Mouse (Mus musculus): ENCODE data around the gene Gm16503. TPM values are rescaled to one million over a fixed set of nuclear protein-coding genes. Genes with fewer than 3 reads are reported as not detected.
"Not testable (repeated sequence)": the region's sequence is repeated elsewhere in the genome, so short reads cannot be mapped to it uniquely, and the experiment has no call there.

Gm16503 gene
- total and polyA plus RNA-seq, 3 experiments, result 0.14 to 0.27 TPM; not detected in 1

DNA sequence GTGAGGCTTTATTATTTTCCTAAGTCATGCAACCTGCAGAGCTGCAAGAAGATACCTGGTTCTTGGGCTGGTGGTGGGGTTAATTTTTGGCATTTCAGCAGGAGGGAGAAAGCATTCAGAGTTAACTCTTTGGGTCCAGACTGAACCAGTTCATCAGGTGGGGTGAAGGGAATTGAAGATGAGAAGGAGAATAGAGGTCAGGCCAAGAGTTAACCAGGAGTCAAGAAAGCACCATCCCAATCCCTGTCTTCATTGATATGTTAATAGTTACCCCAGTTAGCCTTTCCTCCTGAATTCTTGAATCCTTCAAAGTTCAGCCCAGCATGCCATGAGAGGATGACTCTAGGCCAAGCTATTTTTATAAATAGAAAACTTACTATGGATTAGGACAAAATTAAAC, 18.0 kb downstream of the Gm16503 start:
- not testable (repeated sequence) for H3K27ac ChIP-seq (ENCODE audit: control insufficient read depth, low read depth, low read length); H3K36me3 ChIP-seq (ENCODE audit: control insufficient read depth in 1 of 2, insufficient read depth in 2 of 2, low read length in 2 of 2); DNase-seq (ENCODE audit: low read depth, low spot score); H3K27me3 ChIP-seq (ENCODE audit: control insufficient read depth in 1 of 2, insufficient read depth in 2 of 2, low read length in 2 of 2); H3K4me1 ChIP-seq (ENCODE audit: control insufficient read depth in 1 of 2, insufficient read depth in 2 of 2, low read length in 2 of 2); H3K4me3 ChIP-seq (ENCODE audit: control insufficient read depth in 1 of 2, insufficient read depth in 1 of 2, low read depth in 2 of 2, low read length in 2 of 2); H3K79me2 ChIP-seq (ENCODE audit: control insufficient read depth, insufficient read depth, low read length, poor library complexity); H3K9me3 ChIP-seq (replicated peaks; ENCODE audit: insufficient read depth, low read length); H3K9ac ChIP-seq (ENCODE audit: control insufficient read depth, low read depth, low read length, poor library complexity, severe bottlenecking)

DNA sequence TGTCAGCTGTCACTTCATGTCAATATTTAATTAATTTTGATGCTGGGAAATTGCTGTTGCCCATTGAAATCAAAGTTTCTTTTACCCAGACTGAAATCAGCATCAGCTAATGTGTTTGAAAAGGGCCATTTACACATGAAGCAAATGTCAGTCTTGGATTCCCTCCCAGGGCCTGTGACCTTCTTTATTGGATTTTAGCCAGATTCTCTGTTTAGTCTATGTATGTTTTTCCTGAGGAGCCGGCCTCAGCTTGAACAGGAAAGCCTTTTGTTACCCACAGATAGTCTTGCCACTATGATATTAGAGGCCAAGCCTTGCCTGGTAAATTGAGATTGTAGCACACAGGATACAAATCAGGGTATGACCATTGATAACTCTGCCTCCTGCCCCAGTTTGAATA, 19.1 kb downstream of the Gm16503 start:
- not testable (repeated sequence) for H3K4me3 ChIP-seq (ENCODE audit: control insufficient read depth in 1 of 2, insufficient read depth in 1 of 2, low read depth in 2 of 2, low read length in 2 of 2); H3K79me2 ChIP-seq (ENCODE audit: control insufficient read depth, insufficient read depth, low read length, poor library complexity); H3K27me3 ChIP-seq (ENCODE audit: control insufficient read depth in 1 of 2, insufficient read depth in 2 of 2, low read length in 2 of 2); H3K4me1 ChIP-seq (ENCODE audit: control insufficient read depth in 1 of 2, insufficient read depth in 2 of 2, low read length in 2 of 2); H3K9me3 ChIP-seq (replicated peaks; ENCODE audit: insufficient read depth, low read length); H3K9ac ChIP-seq (ENCODE audit: control insufficient read depth, low read depth, low read length, poor library complexity, severe bottlenecking); H3K27ac ChIP-seq (ENCODE audit: control insufficient read depth, low read depth, low read length); DNase-seq (ENCODE audit: low read depth, low spot score); H3K36me3 ChIP-seq (ENCODE audit: control insufficient read depth in 1 of 2, insufficient read depth in 2 of 2, low read length in 2 of 2)

DNA sequence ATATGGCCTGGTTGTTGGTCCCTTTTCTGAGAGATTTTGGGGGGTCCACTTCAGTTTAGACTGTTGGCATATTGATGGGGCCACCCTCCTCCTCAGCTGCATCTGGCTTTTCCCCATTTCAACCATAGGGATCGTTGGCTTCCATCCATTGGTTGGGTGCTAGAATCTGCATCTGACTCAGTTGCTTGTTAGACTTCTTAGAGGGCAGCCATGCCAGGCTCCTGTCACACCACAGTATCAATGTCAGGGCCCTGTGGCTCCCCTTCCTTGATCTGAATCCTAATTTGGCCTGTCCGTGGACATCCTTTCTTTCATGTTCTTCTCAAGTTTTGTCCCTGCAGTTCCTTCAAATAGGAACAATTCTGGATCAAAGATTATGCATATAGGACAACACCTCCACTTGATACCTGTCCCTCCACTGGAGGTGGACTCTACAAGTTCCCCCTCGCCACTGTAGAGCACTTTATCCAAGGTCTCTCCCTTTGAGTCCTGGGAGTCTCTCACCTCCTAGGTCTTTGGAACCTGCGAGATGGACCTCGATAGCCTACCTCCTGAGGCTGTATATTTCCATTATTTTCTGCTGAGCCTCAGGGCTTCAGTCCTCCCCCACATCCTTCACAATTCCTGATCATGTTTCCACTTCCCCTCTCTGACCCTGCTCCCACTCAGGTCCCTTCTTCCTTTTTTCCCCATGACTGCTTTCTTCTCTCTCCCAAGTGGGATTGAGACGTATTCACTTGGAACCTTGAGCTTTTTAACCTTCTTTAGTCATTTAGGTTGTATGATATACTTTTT, 25.6 kb downstream of the Gm16503 start:
- no peaks in the 10 kb centered on the region for H3K9me3 ChIP-seq (replicated peaks; ENCODE audit: insufficient read depth, low read length)
- no peak overlapping the region for H3K9ac ChIP-seq (ENCODE audit: control insufficient read depth, low read depth, low read length, poor library complexity, severe bottlenecking)
- no peak overlapping the region for H3K27ac ChIP-seq (ENCODE audit: control insufficient read depth, low read depth, low read length)
- DNase-seq (ENCODE audit: low read depth, low spot score), result no peak
- H3K27me3 ChIP-seq (ENCODE audit: control insufficient read depth in 1 of 2, insufficient read depth in 2 of 2, low read length in 2 of 2), result no peaks in the 10 kb centered on the region
- TF ChIP-seq POLR2AphosphoS5 (IDR thresholded peaks at IDR 0.05; ENCODE audit: borderline replicate concordance, low read depth, low read length) (no peak), MEF2A (IDR thresholded peaks at IDR 0.05; ENCODE audit: extremely low read depth, insufficient replicate concordance, low read depth, low read length, poor library complexity, severe bottlenecking) (no peak), JUND (IDR thresholded peaks at IDR 0.05; ENCODE audit: low read depth, low read length) (no peak), RAD21 (IDR thresholded peaks at IDR 0.05; ENCODE audit: low read depth, low read length) (no peak), MXI1 (IDR thresholded peaks at IDR 0.05; ENCODE audit: low read depth, low read length) (no peak), MYC (IDR thresholded peaks at IDR 0.05; ENCODE audit: low read depth, low read length) (no peak), TBP (IDR thresholded peaks at IDR 0.05; ENCODE audit: low read depth, low read length) (no peak), NRF1 (IDR thresholded peaks at IDR 0.05; ENCODE audit: insufficient read depth, low read depth, low read length, poor library complexity, severe bottlenecking) (no peak), UBTF (IDR thresholded peaks at IDR 0.05; ENCODE audit: borderline replicate concordance, insufficient read depth, low read depth, low read length) (no peak), POLR2AphosphoS2 (IDR thresholded peaks at IDR 0.05; ENCODE audit: low read length) (no peak), NELFE (IDR thresholded peaks at IDR 0.05; ENCODE audit: low read depth, low read length) (no peak), USF2 (IDR thresholded peaks at IDR 0.05; ENCODE audit: borderline replicate concordance in 1 of 2, insufficient read depth in 1 of 2, low read depth in 1 of 2, low read length in 2 of 2) (no peak), ELF1 (IDR thresholded peaks at IDR 0.05; ENCODE audit: low read depth, low read length) (no peak), MYB (IDR thresholded peaks at IDR 0.05; ENCODE audit: low read depth, low read length) (no peak), ZKSCAN1 (IDR thresholded peaks at IDR 0.05; ENCODE audit: low read depth, low read length) (no peak), E2F4 (IDR thresholded peaks at IDR 0.05; ENCODE audit: borderline replicate concordance, low read depth, low read length) (no peak), POLR2A (IDR thresholded peaks at IDR 0.05; ENCODE audit: control insufficient read depth in 1 of 2, insufficient read depth in 1 of 2, low read depth in 1 of 2, low read length in 2 of 2, poor library complexity in 1 of 2) (no peak), RCOR1 (IDR thresholded peaks at IDR 0.05; ENCODE audit: low read depth, low read length) (no peak), CTCF (IDR thresholded peaks at IDR 0.05 in 2 of 3, conservative IDR thresholded peaks at IDR 0.05 in 1 of 3; ENCODE audit: control insufficient read depth in 1 of 3, insufficient read depth in 1 of 3, low read depth in 2 of 3, low read length in 3 of 3, poor library complexity in 1 of 3, severe bottlenecking in 1 of 3) (no peak), HCFC1 (IDR thresholded peaks at IDR 0.05; ENCODE audit: low read depth, low read length) (no peak)
- no peaks in the 10 kb centered on the region for H3K79me2 ChIP-seq (ENCODE audit: control insufficient read depth, insufficient read depth, low read length, poor library complexity)
- H3K4me1 ChIP-seq (ENCODE audit: control insufficient read depth in 1 of 2, insufficient read depth in 2 of 2, low read length in 2 of 2), result no peaks in the 10 kb centered on the region
- H3K4me3 ChIP-seq (ENCODE audit: control insufficient read depth in 1 of 2, insufficient read depth in 1 of 2, low read depth in 2 of 2, low read length in 2 of 2), result no peak overlapping the region
- no peaks in the 10 kb centered on the region for H3K36me3 ChIP-seq (ENCODE audit: control insufficient read depth in 1 of 2, insufficient read depth in 2 of 2, low read length in 2 of 2)

DNA sequence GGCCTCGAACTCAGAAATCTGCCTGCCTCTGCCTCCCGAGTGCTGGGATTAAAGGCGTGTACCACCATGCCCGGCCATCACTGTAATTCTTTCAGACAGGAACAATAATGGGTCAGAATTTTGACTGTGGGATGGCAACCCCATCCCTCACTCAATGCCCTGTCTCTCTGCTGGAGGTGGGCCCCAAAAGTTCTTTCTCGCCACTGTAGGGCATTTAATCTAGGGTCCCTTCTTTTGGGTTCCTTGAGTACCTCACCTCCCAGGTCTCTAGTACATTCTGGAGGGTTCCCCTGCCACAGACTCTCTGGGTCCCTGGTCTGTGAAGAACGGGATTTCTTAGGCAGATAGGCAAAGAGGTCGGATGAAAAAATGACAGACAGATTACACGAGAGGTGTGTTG, 31.1 kb downstream of the Gm16503 start:
- H3K79me2 ChIP-seq (ENCODE audit: control insufficient read depth, insufficient read depth, low read length, poor library complexity); H3K9ac ChIP-seq (ENCODE audit: control insufficient read depth, low read depth, low read length, poor library complexity, severe bottlenecking); H3K27ac ChIP-seq (ENCODE audit: control insufficient read depth, low read depth, low read length); H3K4me3 ChIP-seq (ENCODE audit: control insufficient read depth in 1 of 2, insufficient read depth in 1 of 2, low read depth in 2 of 2, low read length in 2 of 2); H3K27me3 ChIP-seq (ENCODE audit: control insufficient read depth in 1 of 2, insufficient read depth in 2 of 2, low read length in 2 of 2); H3K4me1 ChIP-seq (ENCODE audit: control insufficient read depth in 1 of 2, insufficient read depth in 2 of 2, low read length in 2 of 2); H3K36me3 ChIP-seq (ENCODE audit: control insufficient read depth in 1 of 2, insufficient read depth in 2 of 2, low read length in 2 of 2); DNase-seq (ENCODE audit: low read depth, low spot score); H3K9me3 ChIP-seq (replicated peaks; ENCODE audit: insufficient read depth, low read length): not testable (repeated sequence)
